Mouse (Mus musculus): ENCODE results near the gene Zfp993.
"Not testable (repeated sequence)": the region's sequence is repeated elsewhere in the genome, so short reads cannot be mapped to it uniquely, and the experiment has no call there.

The Zfp993 gene

DNA sequence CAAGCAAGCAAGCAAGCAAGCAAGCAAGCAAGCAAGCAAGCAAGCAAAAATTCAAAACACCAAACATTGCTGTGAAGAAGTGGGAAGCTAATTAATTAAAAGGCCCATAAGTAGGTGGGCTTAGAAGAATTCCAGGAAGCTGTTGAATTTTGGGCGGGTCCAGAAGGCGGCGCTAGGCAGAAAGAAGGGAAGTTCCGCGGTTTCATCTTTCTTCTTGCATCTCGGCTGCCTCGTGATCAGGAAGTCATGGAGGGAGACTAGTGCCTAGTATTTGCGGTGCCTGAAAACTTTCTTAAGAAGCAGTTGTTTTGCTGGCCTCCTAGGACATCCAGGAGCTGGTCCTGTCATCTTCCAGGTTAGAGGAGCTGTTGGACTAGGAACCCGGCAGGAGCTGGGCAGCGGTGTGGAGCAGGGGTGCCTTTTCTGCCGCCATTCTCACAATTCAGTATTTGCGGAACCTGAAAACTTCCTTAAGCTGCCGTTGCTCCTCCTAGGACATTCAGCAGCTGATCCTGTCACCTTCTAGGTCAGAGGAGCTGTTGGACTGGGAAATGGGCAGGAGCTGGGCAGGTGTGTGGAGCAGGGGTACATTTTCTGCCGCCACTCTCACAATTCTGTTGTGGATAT, at the start of gene Zfp993:
Gene Zfp993 (plus strand): TSS at position 188 of the 627 bp plus-strand sequence.
- DNase-seq (ENCODE audit: inconsistent age in 2 of 2, low spot score in 1 of 2), result not testable (repeated sequence)

DNA sequence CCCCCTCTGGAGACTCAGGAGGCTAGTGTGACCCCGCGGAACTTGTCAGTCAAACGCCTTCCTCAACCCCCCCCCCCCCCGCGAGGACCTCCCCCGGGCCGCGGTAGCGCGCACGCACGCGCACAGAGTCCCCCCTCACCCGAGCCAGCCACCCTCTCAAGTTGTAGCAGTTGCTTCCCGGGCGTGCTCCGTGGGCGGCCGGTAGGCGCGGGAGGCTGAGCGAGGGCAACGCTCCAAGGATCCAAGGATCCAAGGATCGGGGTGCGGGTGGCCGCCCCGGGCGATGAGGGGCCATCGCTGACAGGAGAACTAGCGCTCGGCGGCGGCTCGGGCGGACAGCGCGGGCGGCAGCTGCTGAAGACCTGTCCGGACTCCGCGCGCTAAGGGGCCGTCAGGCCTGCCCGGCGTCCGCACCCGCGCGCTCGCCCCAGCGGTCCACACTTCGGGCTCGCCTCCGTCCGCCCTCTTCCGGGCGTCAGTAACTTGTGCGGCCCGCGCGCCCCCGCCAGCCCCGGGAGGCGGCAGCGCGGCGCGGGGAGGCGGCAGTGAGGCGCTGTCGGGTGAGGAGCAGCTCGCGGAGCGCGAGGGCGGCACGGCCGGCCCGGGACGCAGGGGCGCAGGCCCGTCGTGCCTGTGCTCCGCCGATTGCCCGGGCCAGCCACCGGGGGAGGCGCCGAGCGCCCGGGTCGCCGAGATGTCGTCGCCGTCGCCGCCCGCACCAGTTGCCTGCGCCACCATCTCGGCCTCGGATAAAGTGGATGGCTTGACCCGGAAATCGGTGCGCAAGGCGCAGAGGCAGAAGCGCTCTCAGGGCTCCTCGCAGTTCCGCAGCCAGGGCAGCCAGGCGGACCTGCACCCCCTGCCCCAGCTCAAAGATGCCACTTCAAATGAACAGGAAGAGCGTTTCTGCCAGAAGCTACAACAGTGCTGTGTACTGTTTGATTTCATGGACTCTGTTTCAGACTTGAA, 30.6 kb upstream of the Zfp993 start:
- not testable (repeated sequence) for DNase-seq (ENCODE audit: inconsistent age in 2 of 2, low spot score in 1 of 2)

DNA sequence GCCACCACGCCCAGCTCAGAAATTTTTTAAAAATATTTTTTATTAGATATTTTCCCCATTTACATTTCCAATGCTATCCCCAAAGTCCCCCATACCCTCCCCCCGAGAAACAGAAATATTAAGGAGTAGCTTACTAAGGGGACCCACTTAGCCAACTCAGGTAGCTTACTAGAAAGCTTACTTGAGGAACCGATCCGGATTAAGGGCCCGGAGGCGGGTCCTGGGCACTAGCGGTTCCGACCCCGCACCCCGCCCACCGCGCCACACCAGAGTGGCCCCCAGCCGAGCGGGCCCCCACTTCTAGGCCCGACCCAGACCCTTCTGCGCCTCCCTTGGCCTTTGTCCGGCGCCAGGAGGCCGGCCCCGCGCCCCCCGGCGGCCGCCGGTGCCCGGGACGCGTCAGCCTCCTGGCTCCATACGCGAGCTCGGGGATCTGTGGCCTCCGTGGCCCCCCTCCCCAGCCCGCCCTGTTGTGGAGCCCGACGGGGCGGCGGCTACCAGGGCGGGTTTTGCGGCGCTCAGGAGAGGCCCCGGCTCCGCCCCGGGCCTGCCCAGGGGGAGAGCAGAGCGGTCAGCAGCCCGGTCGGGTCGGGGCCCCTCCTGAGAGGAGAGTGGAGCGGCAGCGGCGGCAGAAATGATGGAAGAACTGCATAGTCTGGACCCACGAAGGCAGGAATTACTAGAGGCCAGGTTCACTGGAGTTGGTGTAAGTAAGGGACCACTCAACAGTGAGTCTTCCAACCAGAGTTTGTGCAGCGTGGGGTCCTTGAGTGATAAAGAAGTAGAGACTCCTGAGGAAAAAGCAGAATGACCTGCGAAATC, 7.0 kb upstream of the Zfp993 start:
- DNase-seq (ENCODE audit: inconsistent age in 2 of 2, low spot score in 1 of 2), result peak; percentile 3 to 28

DNA sequence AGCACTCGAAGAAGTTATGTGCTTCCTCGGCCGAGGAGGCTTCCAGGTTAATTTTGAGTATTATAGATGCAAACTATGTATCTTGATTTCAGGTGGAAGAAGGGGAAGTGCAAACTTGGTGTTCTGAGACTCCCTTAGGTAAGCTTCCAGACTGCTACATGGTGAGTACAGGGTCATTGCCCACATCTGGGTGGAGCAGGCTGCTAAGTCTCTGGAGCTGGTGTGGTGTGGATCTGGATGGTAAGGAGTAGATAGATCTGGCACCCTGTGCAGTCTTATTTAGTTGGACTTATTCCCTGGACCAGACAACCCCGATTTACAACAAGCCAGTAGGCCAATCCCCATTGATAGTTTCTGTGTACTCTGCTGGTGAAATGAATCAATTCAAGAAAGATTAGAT, 33.6 kb downstream of the Zfp993 start:
- DNase-seq (ENCODE audit: inconsistent age in 2 of 2, low spot score in 1 of 2), result not testable (repeated sequence)

DNA sequence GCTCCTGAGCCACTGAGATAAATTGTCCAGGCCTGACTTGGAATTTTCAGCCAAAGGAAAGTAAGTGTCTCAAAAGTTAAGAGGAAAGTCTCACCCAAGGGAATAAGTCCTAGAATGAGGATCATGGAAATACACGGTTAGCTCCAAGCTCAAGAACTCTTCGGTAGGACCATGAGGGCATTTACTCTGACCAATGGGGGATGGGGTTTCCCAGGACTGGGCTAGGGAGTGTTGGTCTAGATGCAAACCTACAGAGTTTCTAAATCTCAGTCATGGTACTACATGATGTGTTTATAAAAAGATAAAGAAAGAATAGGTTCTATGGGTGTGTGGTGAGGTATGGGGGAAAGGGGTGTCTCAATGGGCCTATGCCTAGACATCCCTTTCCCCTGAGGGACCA, 38.9 kb downstream of the Zfp993 start:
- not testable (repeated sequence) for DNase-seq (ENCODE audit: inconsistent age in 2 of 2, low spot score in 1 of 2)

DNA sequence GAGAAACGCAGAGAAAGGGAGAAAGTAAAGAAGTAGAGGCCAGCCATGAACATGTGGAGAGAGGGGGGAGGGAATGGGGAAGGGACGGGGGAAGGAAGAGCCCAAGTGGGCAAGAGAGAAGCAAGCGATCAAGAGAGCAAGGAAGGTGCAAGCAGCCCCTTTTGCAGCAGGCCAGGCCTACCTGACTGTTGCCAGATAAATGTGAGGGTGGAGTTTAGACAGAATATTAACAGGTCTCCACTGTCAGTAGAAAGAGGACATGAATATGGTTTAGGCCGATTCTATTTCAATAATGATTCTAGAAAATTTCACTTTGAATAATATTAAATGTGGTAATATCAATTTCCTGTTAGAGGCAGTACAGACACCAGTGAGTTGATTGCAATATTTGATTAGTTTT, 39.4 kb downstream of the Zfp993 start:
- not testable (repeated sequence) for DNase-seq (ENCODE audit: inconsistent age in 2 of 2, low spot score in 1 of 2)

DNA sequence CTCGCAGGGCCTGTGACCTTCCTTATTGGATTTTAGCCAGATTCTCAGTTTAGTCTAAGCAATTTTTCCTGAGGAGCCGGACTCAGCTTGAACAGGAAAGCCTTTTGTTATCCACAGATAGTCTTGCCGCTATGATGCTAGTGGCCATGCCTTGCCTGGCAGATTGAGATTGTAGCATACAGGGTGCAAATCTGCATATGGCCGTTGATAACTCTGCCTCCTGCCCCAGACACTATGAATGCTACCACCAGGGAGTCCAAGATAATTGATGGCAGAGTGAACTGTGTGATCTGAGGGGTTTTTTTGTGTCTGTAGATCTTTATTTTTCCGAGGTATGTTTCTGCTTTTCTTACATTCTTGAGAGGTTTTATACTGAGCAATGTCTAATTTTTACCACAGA, 39.9 kb downstream of the Zfp993 start:
- DNase-seq (ENCODE audit: inconsistent age in 2 of 2, low spot score in 1 of 2), result not testable (repeated sequence)

All from adrenal gland, adult (tissue).